Mouse (Mus musculus) neutrophil, adult 5-6 weeks (primary cell): ENCODE results near the gene Acsm2. TPM values are rescaled to one million over a fixed set of nuclear protein-coding genes. Genes with fewer than 3 reads are reported as not detected.
"Not testable (repeated sequence)": the region's sequence is repeated elsewhere in the genome, so short reads cannot be mapped to it uniquely, and the experiment has no call there.

ENCODE experiments used
- ATAC-seq: fragments of 151-379, 151-347 bp; 2 replicates; pipeline ENCODE4 v1.8.0; 2017; ENCODE audit warnings: mild to moderate bottlenecking, moderate TSS enrichment; ENCODE audit not compliant: insufficient number of reproducible peaks, poor library complexity, low FRiP score, severe bottlenecking; ENCODE audit errors: extremely low read depth
- total RNA-seq: library from RNA; stranded (forward); fragments of 200-1000 nt; gene quantifications from 2 replicates; pipeline ENCODE4 v1.2.3, GENCODE M21; 2017

The Acsm2 gene
- total RNA-seq, 1 experiment from 2014 or later: not detected

GRCm38 (mm10) chr7:119559789-119560451 is 5.8 kb downstream of the Acsm2 start:
- ATAC-seq: no peak

- no peak for ATAC-seq
Observed at GRCm38 (mm10) chr7:119560452-119560835, 6.3 kb downstream of the Acsm2 start.

GRCm38 (mm10) chr7:119561441-119561840 is 7.3 kb downstream of the Acsm2 start:
- ATAC-seq: no peak

- not testable (repeated sequence) for ATAC-seq
Observed at GRCm38 (mm10) chr7:119562476-119562875, 8.3 kb downstream of the Acsm2 start.

- no peak for ATAC-seq
Observed at GRCm38 (mm10) chr7:119594530-119595107, 40.5 kb downstream of the Acsm2 start.

GRCm38 (mm10) chr7:119595306-119595705 is 41.2 kb downstream of the Acsm2 start:
- no peak for ATAC-seq

GRCm38 (mm10) chr7:119596536-119596935 is 42.4 kb downstream of the Acsm2 start:
- no peak for ATAC-seq

GRCm38 (mm10) chr7:119601195-119601953 is 47.2 kb downstream of the Acsm2 start:
- ATAC-seq: no peak

- ATAC-seq: no peak
Observed at GRCm38 (mm10) chr7:119601954-119602317, 47.8 kb downstream of the Acsm2 start.

- ATAC-seq: no peak
Observed at GRCm38 (mm10) chr7:119604903-119605483, 50.9 kb downstream of the Acsm2 start.

GRCm38 (mm10) chr7:119605926-119606663 is 52.0 kb downstream of the Acsm2 start:
- no peak for ATAC-seq

GRCm38 (mm10) chr7:119606664-119607076 is 52.5 kb downstream of the Acsm2 start, which contains the start of gene Acsm1:
Acsm1 (plus strand) TSS chr7:119607026.
- no peak for ATAC-seq

- ATAC-seq: no peak
Observed at GRCm38 (mm10) chr7:119607796-119608515, 53.8 kb downstream of the Acsm2 start.

- no peak for ATAC-seq
Observed at GRCm38 (mm10) chr7:119616531-119616930, 62.4 kb downstream of the Acsm2 start.

- no peak for ATAC-seq
Observed at GRCm38 (mm10) chr7:119617593-119617992, 63.5 kb downstream of the Acsm2 start.

GRCm38 (mm10) chr7:119618209-119618935 is 64.2 kb downstream of the Acsm2 start:
- no peak for ATAC-seq

GRCm38 (mm10) chr7:119620157-119620556 is 66.0 kb downstream of the Acsm2 start:
- no peak for ATAC-seq

GRCm38 (mm10) chr7:119638773-119639172 is 84.6 kb downstream of the Acsm2 start:
- ATAC-seq: no peak
